Mouse (Mus musculus) neural tube, embryonic 14.5 days (tissue): ENCODE measurements around the gene Hbb-bs. TPM values are rescaled to one million over a fixed set of nuclear protein-coding genes. Genes with fewer than 3 reads are reported as not detected.
"Not testable (repeated sequence)": the region's sequence is repeated elsewhere in the genome, so short reads cannot be mapped to it uniquely, and the experiment has no call there.

ENCODE experiments used
- ATAC-seq: fragments of 200-750 bp; cut with Nextera tagmentation; 2 replicates; pipeline ENCODE4 v1.8.0; 2017; ENCODE audit warnings: low read depth, mild to moderate bottlenecking, moderate TSS enrichment, moderate library complexity
- H3K27ac ChIP-seq: fragments of 300-500 bp; sonication (generic); 2 replicates; pipeline ENCODE4 v1.5.1; 2014; ENCODE audit warnings: low read depth, mild to moderate bottlenecking, control low read depth, low read length, moderate library complexity, mixed read lengths
- H3K27me3 ChIP-seq: fragments of 300-500 bp; sonication (generic); 2 replicates; pipeline ENCODE4 v1.6.1; 2014; ENCODE audit warnings: low read length; ENCODE audit not compliant: control insufficient read depth, insufficient read depth
- H3K36me3 ChIP-seq: fragments of 300-500 bp; sonication (generic); 2 replicates; pipeline ENCODE4 v1.6.1; 2014; ENCODE audit warnings: low read length, mixed read lengths; ENCODE audit not compliant: control insufficient read depth, insufficient read depth
- H3K4me1 ChIP-seq: fragments of 300-500 bp; sonication (generic); 2 replicates; pipeline ENCODE4 v1.6.1; 2014; ENCODE audit warnings: low read length; ENCODE audit not compliant: control insufficient read depth, insufficient read depth
- H3K4me2 ChIP-seq: fragments of 300-500 bp; sonication (generic); 2 replicates; pipeline ENCODE4 v1.6.1; 2014; ENCODE audit warnings: mild to moderate bottlenecking, low read depth, low read length, control low read depth
- H3K4me3 ChIP-seq: fragments of 300-500 bp; sonication (generic); 2 replicates; pipeline ENCODE4 v1.5.1; 2014; ENCODE audit warnings: low read depth, low read length, control low read depth, mixed read lengths
- H3K9ac ChIP-seq: fragments of 300-500 bp; sonication (generic); replicated peaks from 2 replicates; pipeline ENCODE4 v1.6.1; 2014; ENCODE audit warnings: low read depth, mild to moderate bottlenecking, control low read depth, low read length, mixed read lengths
- H3K9me3 ChIP-seq: fragments of 300-500 bp; sonication (generic); 2 replicates; pipeline ENCODE4 v1.6.1; 2016; ENCODE audit warnings: low read length; ENCODE audit not compliant: control insufficient read depth
- WGBS: fragments of 180-500 bp; shearing (Covaris S2); extraction: QIAGEN DNeasy Blood & Tissue Kit; methylation state at CpG from one replicate; pipeline ENCODE4 v1.1.7; 2014; 5-methylcytosine and 5-hydroxymethylcytosine counted together
- polyA plus RNA-seq: library from polyadenylated mRNA; unstranded; fragments of >200 nt; fragmentation: Nextera tagmentation; extraction: Ambion mirVana; gene quantifications from 2 replicates; pipeline ENCODE4 v1.2.1, GENCODE M21; 2014

Hbb-bs gene
- polyA plus RNA-seq, 1 experiment from 2014 or later, result 4,105 TPM

- not testable (repeated sequence) for H3K4me1 ChIP-seq, H3K9me3 ChIP-seq, H3K4me2 ChIP-seq, H3K36me3 ChIP-seq, ATAC-seq, H3K4me3 ChIP-seq, H3K9ac ChIP-seq, H3K27ac ChIP-seq, H3K27me3 ChIP-seq
- 92% methylated on average over 1 of the region's 2 CpGs for WGBS
Measured at GRCm38 (mm10) chr7:103815085-103815484, 12.8 kb downstream of the Hbb-bs start.

DNA sequence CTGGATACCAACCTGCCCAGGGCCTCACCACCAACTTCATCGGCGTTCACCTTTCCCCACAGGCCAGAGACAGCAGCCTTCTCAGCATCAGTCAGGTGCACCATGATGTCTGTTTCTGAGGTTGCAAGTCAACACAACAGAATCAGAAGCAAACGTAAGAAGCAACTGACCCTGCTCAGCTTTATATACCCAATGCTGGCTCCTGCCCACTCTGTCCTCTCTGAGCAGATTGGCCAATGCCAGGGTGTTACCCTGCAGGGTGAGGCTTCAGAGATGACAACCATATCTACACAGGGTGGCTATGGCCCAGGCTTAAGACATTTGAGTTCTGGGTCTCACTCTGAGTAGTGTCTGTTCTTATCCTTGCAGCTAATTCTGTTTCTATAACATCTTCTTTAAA lies 14.1 kb downstream of the Hbb-bs start, which contains the start of gene Hbb-bt:
Gene Hbb-bt (minus strand): TSS at position 231 of the 400 bp plus-strand sequence.
- Histone ChIP-seq H3K27me3 (no peaks in the 10 kb centered on the region), H3K4me2 (no peak within 1 kb of the TSS), H3K4me1 (no peaks in the 10 kb centered on the region), H3K4me3 (no peak within 1 kb of the TSS), H3K36me3 (no peaks in the 10 kb centered on the region), H3K9ac (no peak within 1 kb of the TSS), H3K9me3 (no peaks in the 10 kb centered on the region), H3K27ac (no peak within 1 kb of the TSS)
- no peak for ATAC-seq
- 88% methylated on average over 3 of the region's 3 CpGs for WGBS

DNA sequence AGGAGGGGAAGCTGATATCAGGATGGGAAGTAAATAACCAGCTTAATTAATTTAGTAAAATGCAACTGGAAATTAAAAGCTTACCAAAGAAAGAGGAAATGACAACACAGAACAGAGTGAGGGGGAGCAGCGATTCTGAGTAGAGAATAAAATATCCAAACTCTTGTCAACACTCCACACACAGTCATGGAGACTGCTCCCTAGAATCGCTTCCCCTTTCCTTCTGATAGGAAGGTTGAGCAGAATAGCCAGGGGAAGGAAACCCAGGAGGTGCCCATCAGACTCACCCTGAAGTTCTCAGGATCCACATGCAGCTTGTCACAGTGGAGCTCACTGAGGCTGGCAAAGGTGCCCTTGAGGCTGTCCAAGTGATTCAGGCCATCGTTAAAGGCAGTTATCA lies 14.7 kb downstream of the Hbb-bs start:
- not testable (repeated sequence) for H3K9me3 ChIP-seq, H3K36me3 ChIP-seq, H3K4me2 ChIP-seq, H3K27ac ChIP-seq, H3K9ac ChIP-seq, H3K4me1 ChIP-seq, H3K4me3 ChIP-seq, H3K27me3 ChIP-seq, ATAC-seq
- WGBS, result no CpG with 5 or more reads among the region's 3 CpGs

GRCm38 (mm10) chr7:103812174-103812573 lies 15.7 kb downstream of the Hbb-bs start:
- 68% methylated on average over 1 of the region's 1 CpGs for WGBS
- Histone ChIP-seq H3K4me2 (no peak overlapping the region), H3K27me3 (no peaks in the 10 kb centered on the region), H3K4me3 (no peak overlapping the region), H3K27ac (no peak overlapping the region), H3K9ac (no peak overlapping the region), H3K9me3 (no peaks in the 10 kb centered on the region), H3K36me3 (no peaks in the 10 kb centered on the region), H3K4me1 (no peaks in the 10 kb centered on the region)
- ATAC-seq, result no peak

DNA sequence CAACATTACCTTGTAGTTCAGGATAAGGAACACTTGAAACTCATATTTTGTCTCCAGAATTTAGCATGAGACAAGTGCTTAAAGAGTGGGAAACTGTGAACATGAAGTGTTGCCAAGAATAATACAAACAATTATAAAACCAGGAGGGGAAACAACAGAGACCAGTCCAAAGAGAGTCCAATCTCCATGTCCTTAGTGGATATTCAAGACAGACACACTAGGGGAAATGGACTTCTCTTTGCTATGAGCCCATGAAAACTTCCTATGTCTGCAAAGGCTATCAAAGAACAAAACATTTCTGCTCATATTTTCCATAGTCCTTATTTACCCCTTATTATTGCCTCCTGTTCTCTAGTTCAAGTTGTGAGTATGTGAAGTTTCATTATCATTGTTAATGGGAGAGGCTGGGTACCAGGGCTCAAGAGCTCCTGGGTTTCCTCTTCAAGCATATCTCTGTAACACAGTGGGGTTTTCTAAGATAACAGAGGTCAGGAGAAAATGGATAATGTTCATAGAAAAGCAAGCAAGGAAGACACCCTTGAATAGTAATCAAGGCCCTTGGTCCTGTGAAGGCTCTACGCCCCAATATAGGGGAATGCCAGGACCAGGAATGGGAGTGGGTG lies 16.6 kb downstream of the Hbb-bs start:
- Histone ChIP-seq H3K27me3 (no peaks in the 10 kb centered on the region), H3K4me3 (no peak overlapping the region), H3K36me3 (no peaks in the 10 kb centered on the region), H3K27ac (no peak overlapping the region), H3K4me1 (no peaks in the 10 kb centered on the region), H3K9me3 (no peaks in the 10 kb centered on the region), H3K4me2 (no peak overlapping the region), H3K9ac (no peak overlapping the region)
- 100% methylated on average over 1 of the region's 1 CpGs for WGBS
- ATAC-seq, result no peak

- WGBS, result 80% methylated on average over 3 of the region's 3 CpGs
- no peaks in the 10 kb centered on the region for H3K9me3 ChIP-seq
- no peaks in the 10 kb centered on the region for H3K4me1 ChIP-seq
- no peak for ATAC-seq
- H3K27me3 ChIP-seq, result no peaks in the 10 kb centered on the region
- H3K4me3 ChIP-seq, result no peak overlapping the region
- H3K27ac ChIP-seq, result no peak overlapping the region
- H3K9ac ChIP-seq, result no peak overlapping the region
- no peak overlapping the region for H3K4me2 ChIP-seq
- H3K36me3 ChIP-seq, result no peaks in the 10 kb centered on the region
Measured at GRCm38 (mm10) chr7:103810746-103811145, 17.1 kb downstream of the Hbb-bs start.

- 86% methylated on average over 1 of the region's 1 CpGs for WGBS
Measured at GRCm38 (mm10) chr7:103810296-103810695, 17.6 kb downstream of the Hbb-bs start.

DNA sequence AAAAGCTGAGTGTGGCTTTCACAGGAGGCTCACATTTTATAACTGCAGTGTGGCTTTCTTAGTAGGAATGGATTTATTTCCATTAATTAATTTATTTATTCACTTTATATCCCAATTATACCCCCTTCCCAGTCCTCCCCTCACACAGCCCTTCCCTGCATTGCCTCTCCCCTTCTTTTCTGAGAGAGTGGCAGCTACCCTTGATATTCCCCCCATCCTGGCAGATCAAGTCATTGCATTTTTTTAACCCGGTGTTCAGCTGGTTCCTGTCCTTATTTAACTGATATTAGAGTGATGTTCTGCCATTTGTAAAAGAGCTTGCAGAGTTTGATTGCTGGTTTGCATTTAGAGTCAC lies 18.1 kb downstream of the Hbb-bs start:
- Histone ChIP-seq H3K4me1 (no peaks in the 10 kb centered on the region), H3K9ac (no peak overlapping the region), H3K27ac (no peak overlapping the region), H3K9me3 (no peaks in the 10 kb centered on the region), H3K4me3 (no peak overlapping the region), H3K4me2 (no peak overlapping the region), H3K27me3 (no peaks in the 10 kb centered on the region), H3K36me3 (no peaks in the 10 kb centered on the region)
- no peak for ATAC-seq
- WGBS, result 90% methylated on average over 1 of the region's 1 CpGs

More at GRCm38 (mm10) chr7:103810296-103810695, 17.6 kb downstream of the Hbb-bs start:
- Histone ChIP-seq H3K27ac (no peak overlapping the region), H3K4me2 (no peak overlapping the region), H3K9ac (no peak overlapping the region), H3K9me3 (no peaks in the 10 kb centered on the region), H3K27me3 (no peaks in the 10 kb centered on the region), H3K4me1 (no peaks in the 10 kb centered on the region), H3K36me3 (no peaks in the 10 kb centered on the region), H3K4me3 (no peak overlapping the region)
- no peak for ATAC-seq

GRCm38 (mm10) chr7:103808971-103809800 lies 18.7 kb downstream of the Hbb-bs start:
- Histone ChIP-seq H3K4me3 (no peak overlapping the region), H3K4me2 (no peak overlapping the region), H3K4me1 (no peaks in the 10 kb centered on the region), H3K36me3 (no peaks in the 10 kb centered on the region), H3K27ac (no peak overlapping the region), H3K9me3 (no peaks in the 10 kb centered on the region), H3K27me3 (no peaks in the 10 kb centered on the region), H3K9ac (no peak overlapping the region)
- WGBS, result 76% methylated on average over 5 of the region's 5 CpGs
- ATAC-seq, result no peak
